In genomic region chr9:68654039-68654332, GRCm38 (mm10) we compare ENCODE assay signal across 8 mouse cellular contexts. TPM values are rescaled to one million over a fixed set of nuclear protein-coding genes. Genes with fewer than 3 reads are reported as not detected.
A peak's percentile ranks its signal among the peaks of the same experiment; 100 is the strongest.
DNase-seq lines count a peak whose midpoint lies in the region; ATAC-seq and TF ChIP-seq lines count a peak whose summit lies in the region.

No protein-coding gene starts in this region.

- ATAC-seq in lung, embryonic 14.5 days (ENCODE audit: insufficient read depth), result peak; percentile 39
- ATAC-seq in forebrain, embryonic 11.5 days (replicated peaks; ENCODE audit: low FRiP score), result no peak; the same call in 1 of the 2 replicates
- peak; percentile 32; the same call in 1 of the 2 replicates for ATAC-seq in intestine, postnatal 0 days
- ATAC-seq in neural tube, embryonic 14.5 days (ENCODE audit: low read depth), result peak; percentile 18; the same call in 1 of the 2 replicates

- 0 out of 2 replicates have a peak, but pooled peaks cover 4% of the 10 kb centered on the region for H3K27me3 ChIP-seq in lung, embryonic 14.5 days (ENCODE audit: insufficient read depth, low read length)
- peaks cover 2% of the 10 kb centered on the region; the same call in 1 of the 2 replicates for H3K27me3 ChIP-seq in forebrain, embryonic 11.5 days (ENCODE audit: control insufficient read depth, insufficient read depth, low read length)
- H3K27me3 ChIP-seq in intestine, postnatal 0 days (replicated peaks; ENCODE audit: control insufficient read depth, insufficient read depth, low read length), result peaks cover 10% of the 10 kb centered on the region; the same call in 1 of the 2 replicates
- H3K27me3 ChIP-seq in neural tube, embryonic 14.5 days (ENCODE audit: control insufficient read depth, insufficient read depth, low read length), result no peaks in the 10 kb centered on the region

- DNase-seq in lung, embryonic 14.5 days, result no peak
- DNase-seq in lung, postnatal 36 days, result no peak
- DNase-seq in forebrain, embryonic 11.5 days (ENCODE audit: low spot score), result no peak
- no peak for DNase-seq in frontal cortex, postnatal 36 days (ENCODE audit: low spot score in 2 of 2)
- DNase-seq in cerebellum, postnatal 25 days, result no peak
- DNase-seq in spleen, postnatal 4 days (ENCODE audit: low spot score in 2 of 2), result no peak

- no peaks in the 10 kb centered on the region for H3K36me3 ChIP-seq in lung, embryonic 14.5 days (ENCODE audit: insufficient read depth)
- H3K36me3 ChIP-seq in forebrain, embryonic 11.5 days (ENCODE audit: control insufficient read depth, insufficient read depth, low read length), result no peaks in the 10 kb centered on the region
- H3K36me3 ChIP-seq in intestine, postnatal 0 days (ENCODE audit: control insufficient read depth, insufficient read depth), result no peaks in the 10 kb centered on the region
- H3K36me3 ChIP-seq in neural tube, embryonic 14.5 days (ENCODE audit: control insufficient read depth, insufficient read depth, low read length), result no peaks in the 10 kb centered on the region

- H3K27ac ChIP-seq in lung, embryonic 14.5 days (ENCODE audit: low read depth), result peak overlapping the region; percentile 94
- peak overlapping the region; percentile 80 for H3K27ac ChIP-seq in forebrain, embryonic 11.5 days (ENCODE audit: low read depth, low read length)
- 0 out of 2 replicates have a peak overlapping the region, but pooled peaks have one; percentile 21 for H3K27ac ChIP-seq in intestine, postnatal 0 days (ENCODE audit: low read depth, low read length)
- H3K27ac ChIP-seq in neural tube, embryonic 14.5 days (ENCODE audit: low read depth, low read length), result peak overlapping the region; percentile 92

- H3K4me1 ChIP-seq in lung, embryonic 14.5 days (ENCODE audit: insufficient read depth), result no peaks in the 10 kb centered on the region; the same call in 1 of the 2 replicates
- H3K4me1 ChIP-seq in forebrain, embryonic 11.5 days (replicated peaks; ENCODE audit: control insufficient read depth, insufficient read depth, low read length), result peaks cover 7% of the 10 kb centered on the region; the same call in 1 of the 2 replicates
- H3K4me1 ChIP-seq in intestine, postnatal 0 days (replicated peaks; ENCODE audit: control insufficient read depth, insufficient read depth, low read length), result no peaks in the 10 kb centered on the region
- no peaks in the 10 kb centered on the region; the same call in 1 of the 2 replicates for H3K4me1 ChIP-seq in neural tube, embryonic 14.5 days (ENCODE audit: control insufficient read depth, insufficient read depth, low read length)

- no peak for TF ChIP-seq CTCF in lung, embryonic 14.5 days (IDR thresholded peaks at IDR 0.05; ENCODE audit: low read depth)
- no peak for TF ChIP-seq CTCF in intestine, postnatal 0 days (IDR thresholded peaks at IDR 0.05; ENCODE audit: low read depth)

- H3K4me3 ChIP-seq in lung, embryonic 14.5 days (ENCODE audit: low read depth, low read length), result peak overlapping the region; percentile 77
- peak overlapping the region; percentile 80 for H3K4me3 ChIP-seq in forebrain, embryonic 11.5 days (ENCODE audit: low read depth, low read length)
- H3K4me3 ChIP-seq in intestine, postnatal 0 days (ENCODE audit: low read depth, low read length), result peak overlapping the region; percentile 82
- H3K4me3 ChIP-seq in neural tube, embryonic 14.5 days (ENCODE audit: low read depth, low read length), result peak overlapping the region; percentile 76

- no peaks in the 10 kb centered on the region for H3K9me3 ChIP-seq in lung, embryonic 14.5 days (ENCODE audit: low read depth, low read length)
- H3K9me3 ChIP-seq in forebrain, embryonic 11.5 days (ENCODE audit: control insufficient read depth, low read length), result no peaks in the 10 kb centered on the region
- no peaks in the 10 kb centered on the region for H3K9me3 ChIP-seq in intestine, postnatal 0 days (ENCODE audit: control insufficient read depth)
- H3K9me3 ChIP-seq in neural tube, embryonic 14.5 days (ENCODE audit: control insufficient read depth, low read length), result no peaks in the 10 kb centered on the region

- H3K4me2 ChIP-seq in lung, embryonic 14.5 days, result peak overlapping the region; percentile 98
- H3K4me2 ChIP-seq in forebrain, embryonic 11.5 days (ENCODE audit: low read depth, low read length, severe bottlenecking), result peak overlapping the region; percentile 90
- H3K4me2 ChIP-seq in intestine, postnatal 0 days (replicated peaks; ENCODE audit: low read depth), result peak overlapping the region; percentile 92
- peak overlapping the region; percentile 91 for H3K4me2 ChIP-seq in neural tube, embryonic 14.5 days (ENCODE audit: low read depth, low read length)

- under 1% methylated on average over 25 of the region's 28 CpGs for WGBS in lung, embryonic 14.5 days
- under 1% methylated on average over 28 of the region's 28 CpGs for WGBS in forebrain, embryonic 11.5 days
- WGBS in intestine, postnatal 0 days, result under 1% methylated on average over 27 of the region's 28 CpGs
- 2% methylated on average over 24 of the region's 28 CpGs for WGBS in neural tube, embryonic 14.5 days

- H3K9ac ChIP-seq in lung, embryonic 14.5 days, result peak overlapping the region; percentile 75
- H3K9ac ChIP-seq in forebrain, embryonic 11.5 days (ENCODE audit: low read length), result peak overlapping the region; percentile 80
- H3K9ac ChIP-seq in intestine, postnatal 0 days (ENCODE audit: low read depth, low read length), result peak overlapping the region; percentile 53
- H3K9ac ChIP-seq in neural tube, embryonic 14.5 days (replicated peaks; ENCODE audit: low read depth, low read length), result peak overlapping the region; percentile 80

RNA-seq across cellular contexts. Expression of gene Rora, which starts 0.4 kb away (rescaled TPM):
- polyA plus RNA-seq in lung, embryonic 14.5 days (2014; fragmentation: Nextera tagmentation; extraction: Ambion mirVana), result 4.3 and 5.9 TPM in 2 replicates
- polyA plus RNA-seq in forebrain, embryonic 11.5 days (2014; fragmentation: Nextera tagmentation; extraction: Ambion mirVana), result 5.7 and 6.0 TPM in 2 replicates
- polyA plus RNA-seq in intestine, postnatal 0 days (2015; fragmentation: Nextera tagmentation; extraction: Ambion mirVana), result 4.7 and 6.1 TPM in 2 replicates
- polyA plus RNA-seq in neural tube, embryonic 14.5 days (2014; fragmentation: Nextera tagmentation; extraction: Ambion mirVana), result 18.4 and 23.2 TPM in 2 replicates

Comparison
In these comparisons a context has a peak if more than half of its experiments do, and no peak if none do; other contexts are left out.
1. H3K27ac ChIP-seq: peak in every context shown above with its lines; median percentile 94 in lung, embryonic 14.5 days; 92 in neural tube, embryonic 14.5 days; 80 in forebrain, embryonic 11.5 days; 21 in intestine, postnatal 0 days.